Mouse (Mus musculus): ENCODE data around the gene Cops7a. TPM values are rescaled to one million over a fixed set of nuclear protein-coding genes. Genes with fewer than 3 reads are reported as not detected.

Gene Cops7a
- polyA plus RNA-seq, 1 experiment from 2014 or later = 143 TPM

Other genes starting within 250 kb of the Cops7a start
- gene Ptpn6, start 226.8 kb downstream of the Cops7a start, polyA plus RNA-seq (2015; fragmentation: Nextera tagmentation; extraction: Ambion mirVana) = 5.3 and 5.6 TPM in 2 replicates
- gene Grcc10, start 224.2 kb downstream of the Cops7a start, polyA plus RNA-seq (2015; fragmentation: Nextera tagmentation; extraction: Ambion mirVana) = 364 and 411 TPM in 2 replicates
- gene Gm45234, start 209.5 kb downstream of the Cops7a start, polyA plus RNA-seq (2015; fragmentation: Nextera tagmentation; extraction: Ambion mirVana) = not detected in 2 replicates
- gene Atn1, start 209.0 kb downstream of the Cops7a start, polyA plus RNA-seq (2015; fragmentation: Nextera tagmentation; extraction: Ambion mirVana) = 7.8 and 9.4 TPM in 2 replicates
- 4.6 and 4.9 TPM in 2 replicates for gene Eno2, start 195.9 kb downstream of the Cops7a start, polyA plus RNA-seq (2015; fragmentation: Nextera tagmentation; extraction: Ambion mirVana)
- gene Lrrc23, start 185.8 kb downstream of the Cops7a start, polyA plus RNA-seq (2015; fragmentation: Nextera tagmentation; extraction: Ambion mirVana) = 0.09 TPM in 1 of 2 replicates, not detected in the other
- 8.4 and 10.9 TPM in 2 replicates for gene Spsb2, start 156.9 kb downstream of the Cops7a start, polyA plus RNA-seq (2015; fragmentation: Nextera tagmentation; extraction: Ambion mirVana)
- 1,248 and 1,451 TPM in 2 replicates for gene Tpi1, start 151.2 kb downstream of the Cops7a start, polyA plus RNA-seq (2015; fragmentation: Nextera tagmentation; extraction: Ambion mirVana)
- 98.3 and 101 TPM in 2 replicates for gene Usp5, start 136.1 kb downstream of the Cops7a start, polyA plus RNA-seq (2015; fragmentation: Nextera tagmentation; extraction: Ambion mirVana)
- gene Cdca3, start 136.0 kb downstream of the Cops7a start, polyA plus RNA-seq (2015; fragmentation: Nextera tagmentation; extraction: Ambion mirVana) = 123 and 132 TPM in 2 replicates
- 7.8 and 11.7 TPM in 2 replicates for gene Gnb3, start 125.3 kb downstream of the Cops7a start, polyA plus RNA-seq (2015; fragmentation: Nextera tagmentation; extraction: Ambion mirVana)
- 15.5 and 17.7 TPM in 2 replicates for gene P3h3, start 107.8 kb downstream of the Cops7a start, polyA plus RNA-seq (2015; fragmentation: Nextera tagmentation; extraction: Ambion mirVana)
- 1.6 TPM in 2 replicates for gene Gpr162, start 101.6 kb downstream of the Cops7a start, polyA plus RNA-seq (2015; fragmentation: Nextera tagmentation; extraction: Ambion mirVana)
- not detected in 2 replicates for gene Cd4, start 77.3 kb downstream of the Cops7a start, polyA plus RNA-seq (2015; fragmentation: Nextera tagmentation; extraction: Ambion mirVana)
- 1.0 and 1.1 TPM in 2 replicates for gene Lag3, start 53.8 kb downstream of the Cops7a start, polyA plus RNA-seq (2015; fragmentation: Nextera tagmentation; extraction: Ambion mirVana)
- gene Ptms, start 45.4 kb downstream of the Cops7a start, polyA plus RNA-seq (2015; fragmentation: Nextera tagmentation; extraction: Ambion mirVana) = 231 and 233 TPM in 2 replicates
- 288 and 320 TPM in 2 replicates for gene Mlf2, start 34.2 kb downstream of the Cops7a start, polyA plus RNA-seq (2015; fragmentation: Nextera tagmentation; extraction: Ambion mirVana)
- 0.31 and 0.50 TPM in 2 replicates for gene Pianp, start 31.2 kb upstream of the Cops7a start, polyA plus RNA-seq (2015; fragmentation: Nextera tagmentation; extraction: Ambion mirVana)
- gene Zfp384, start 43.6 kb upstream of the Cops7a start, polyA plus RNA-seq (2015; fragmentation: Nextera tagmentation; extraction: Ambion mirVana) = 9.3 and 10.1 TPM in 2 replicates
- gene Ing4, start 74.2 kb upstream of the Cops7a start, polyA plus RNA-seq (2015; fragmentation: Nextera tagmentation; extraction: Ambion mirVana) = 78.2 and 91.2 TPM in 2 replicates
- 5.4 and 6.6 TPM in 2 replicates for gene Acrbp, start 84.2 kb upstream of the Cops7a start, polyA plus RNA-seq (2015; fragmentation: Nextera tagmentation; extraction: Ambion mirVana)
- 0.24 and 0.63 TPM in 2 replicates for gene Lpar5, start 102.4 kb upstream of the Cops7a start, polyA plus RNA-seq (2015; fragmentation: Nextera tagmentation; extraction: Ambion mirVana)
- 57.5 and 67.0 TPM in 2 replicates for gene Chd4, start 130.4 kb upstream of the Cops7a start, polyA plus RNA-seq (2015; fragmentation: Nextera tagmentation; extraction: Ambion mirVana)
- 42.7 and 48.1 TPM in 2 replicates for gene Nop2, start 166.4 kb upstream of the Cops7a start, polyA plus RNA-seq (2015; fragmentation: Nextera tagmentation; extraction: Ambion mirVana)
- 9.4 and 9.5 TPM in 2 replicates for gene Iffo1, start 179.7 kb upstream of the Cops7a start, polyA plus RNA-seq (2015; fragmentation: Nextera tagmentation; extraction: Ambion mirVana)
- 4,266 and 4,534 TPM in 2 replicates for gene Gapdh, start 200.9 kb upstream of the Cops7a start, polyA plus RNA-seq (2015; fragmentation: Nextera tagmentation; extraction: Ambion mirVana)
- gene Ncapd2, start 226.2 kb upstream of the Cops7a start, polyA plus RNA-seq (2015; fragmentation: Nextera tagmentation; extraction: Ambion mirVana) = 80.3 and 81.8 TPM in 2 replicates
- 219 and 251 TPM in 2 replicates for gene Mrpl51, start 226.3 kb upstream of the Cops7a start, polyA plus RNA-seq (2015; fragmentation: Nextera tagmentation; extraction: Ambion mirVana)

All from heart, embryonic 13.5 days (tissue).